Mouse (Mus musculus): ENCODE results near the gene Taf8.
"Not testable (repeated sequence)": the region's sequence is repeated elsewhere in the genome, so short reads cannot be mapped to it uniquely, and the experiment has no call there.

Taf8 gene

GRCm38 (mm10) chr17:47518205-47518604 is 16.1 kb upstream of the Taf8 start:
- DNase-seq (ENCODE audit: low read depth in 1 of 2, low spot score in 2 of 2), result no peak

DNA sequence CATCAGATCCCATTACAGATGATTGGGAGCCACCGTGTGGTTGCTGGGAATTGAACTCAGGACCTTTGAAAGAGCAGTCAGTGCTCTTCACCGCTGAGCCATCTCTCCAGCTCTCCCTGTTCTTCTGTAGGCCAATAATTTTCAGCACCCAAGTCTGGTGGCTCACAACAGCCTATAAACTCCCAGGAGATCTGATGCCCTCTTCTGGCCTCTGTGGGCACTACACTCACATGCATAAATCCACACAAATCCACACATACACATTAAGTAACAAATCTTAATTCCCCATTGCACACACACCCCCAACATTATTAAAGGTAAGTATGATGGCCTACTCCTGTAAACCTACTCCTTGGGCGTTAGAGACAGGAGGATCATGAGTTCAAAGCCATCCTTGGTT is 14.1 kb upstream of the Taf8 start:
- no peak for DNase-seq (ENCODE audit: low read depth in 1 of 2, low spot score in 2 of 2)

DNA sequence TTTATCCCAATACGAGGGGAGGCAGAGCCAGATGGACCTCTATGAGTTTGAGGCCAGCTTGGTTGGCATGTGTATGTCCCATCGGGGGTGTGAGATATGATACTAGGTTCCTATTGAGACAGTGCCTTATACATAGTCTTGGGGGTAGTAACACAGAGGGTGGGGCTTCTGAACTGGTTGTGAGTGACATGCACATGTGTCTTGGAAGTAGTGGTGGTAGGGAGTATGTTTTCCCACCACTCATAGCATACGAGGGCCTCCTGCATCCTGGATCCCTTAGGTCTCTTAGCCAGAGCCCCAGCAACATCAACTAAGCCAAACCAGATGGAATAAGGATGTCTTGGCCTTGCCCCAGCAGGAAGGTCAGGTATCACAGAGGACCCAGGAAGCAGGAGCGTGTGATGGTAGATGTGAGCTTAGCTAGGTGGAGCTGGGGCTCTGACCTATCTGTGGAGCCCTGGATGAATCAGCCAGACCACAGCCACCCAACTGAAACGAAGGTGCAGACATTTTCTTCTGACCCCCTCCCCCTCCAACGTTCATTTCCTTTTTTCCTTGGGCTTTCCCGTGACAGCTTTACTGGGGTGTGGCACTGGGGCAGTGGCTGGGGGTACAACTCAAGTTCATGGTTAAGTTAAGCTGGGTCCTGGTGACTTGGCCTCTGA is 13.2 kb upstream of the Taf8 start:
- no peak for DNase-seq (ENCODE audit: low read depth in 1 of 2, low spot score in 2 of 2)

GRCm38 (mm10) chr17:47512956-47513775 is 11.1 kb upstream of the Taf8 start:
- DNase-seq (ENCODE audit: low read depth in 1 of 2, low spot score in 2 of 2), result no peak

DNA sequence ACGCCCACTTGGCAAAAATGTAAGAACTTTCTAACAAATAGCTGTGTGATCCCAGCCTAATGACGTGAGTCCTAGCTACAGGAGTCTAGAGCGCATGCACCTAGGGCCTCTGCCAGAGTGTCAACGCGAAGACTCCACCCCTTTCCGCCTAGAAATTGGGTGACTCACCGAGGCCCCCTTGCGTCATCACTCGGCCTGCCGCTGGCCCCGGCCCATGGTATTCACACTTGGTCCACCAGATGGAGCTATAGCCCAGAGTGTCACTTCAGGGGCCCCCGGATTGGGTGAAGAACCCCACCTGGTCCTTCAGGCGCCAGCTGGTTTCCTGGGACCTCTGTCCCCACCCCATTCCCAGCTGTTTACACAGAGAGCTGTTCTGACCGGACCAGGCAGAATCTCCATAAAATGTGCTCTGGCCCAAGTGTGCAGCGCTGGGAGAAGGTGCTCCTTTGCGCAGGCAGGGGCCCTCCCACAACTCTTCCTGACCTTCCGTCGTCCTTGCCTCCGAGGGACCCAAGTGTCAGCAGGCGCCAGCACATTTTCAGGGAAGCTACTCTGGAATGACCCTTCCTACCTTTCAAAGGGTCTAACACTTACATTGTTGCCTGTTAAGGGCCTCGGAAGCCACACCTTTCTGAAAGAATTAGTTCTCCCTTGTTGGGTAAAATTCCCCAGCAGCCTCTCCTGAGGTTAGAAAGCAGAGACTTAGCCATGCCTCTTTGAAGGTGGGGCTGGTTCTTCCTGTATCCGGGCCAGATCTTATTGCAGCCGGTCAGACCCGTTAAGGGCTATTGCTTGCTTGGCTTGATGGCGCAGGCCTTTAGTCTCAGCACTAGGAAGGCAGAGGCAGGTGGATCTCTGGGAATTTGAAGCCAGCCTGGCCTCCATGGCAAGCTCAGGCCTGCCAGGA is 9.3 kb upstream of the Taf8 start:
- DNase-seq (ENCODE audit: low read depth in 1 of 2, low spot score in 2 of 2), result peak; percentile 95 to 99

GRCm38 (mm10) chr17:47509031-47509705 is 7.1 kb upstream of the Taf8 start:
- no peak for DNase-seq (ENCODE audit: low read depth in 1 of 2, low spot score in 2 of 2)

GRCm38 (mm10) chr17:47508012-47508608 is 6.0 kb upstream of the Taf8 start:
- peak; percentile 94 to 95 for DNase-seq (ENCODE audit: low read depth in 1 of 2, low spot score in 2 of 2)

DNA sequence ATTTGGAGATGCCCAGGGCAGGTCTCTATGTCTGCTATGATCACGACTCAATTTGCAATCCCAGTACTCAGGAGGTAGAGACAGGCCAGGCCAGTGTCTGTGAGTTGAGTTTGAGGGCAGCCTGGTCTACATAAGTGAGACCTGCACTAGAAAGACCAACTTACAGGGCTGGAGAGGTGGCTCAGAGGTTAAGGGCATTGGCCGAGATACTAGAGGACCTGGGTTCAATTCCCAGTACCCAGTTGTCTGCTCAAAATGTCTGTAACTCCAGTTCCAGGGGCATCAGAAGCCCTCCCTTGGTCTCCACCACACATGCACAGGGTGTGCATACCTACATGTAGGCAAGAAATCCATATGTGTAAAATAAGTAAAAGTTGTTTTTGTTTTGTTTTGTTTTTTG is 5.4 kb upstream of the Taf8 start:
- DNase-seq (ENCODE audit: low read depth in 1 of 2, low spot score in 2 of 2), result no peak

GRCm38 (mm10) chr17:47506697-47507096 is 4.6 kb upstream of the Taf8 start:
- DNase-seq (ENCODE audit: low read depth in 1 of 2, low spot score in 2 of 2), result no peak

DNA sequence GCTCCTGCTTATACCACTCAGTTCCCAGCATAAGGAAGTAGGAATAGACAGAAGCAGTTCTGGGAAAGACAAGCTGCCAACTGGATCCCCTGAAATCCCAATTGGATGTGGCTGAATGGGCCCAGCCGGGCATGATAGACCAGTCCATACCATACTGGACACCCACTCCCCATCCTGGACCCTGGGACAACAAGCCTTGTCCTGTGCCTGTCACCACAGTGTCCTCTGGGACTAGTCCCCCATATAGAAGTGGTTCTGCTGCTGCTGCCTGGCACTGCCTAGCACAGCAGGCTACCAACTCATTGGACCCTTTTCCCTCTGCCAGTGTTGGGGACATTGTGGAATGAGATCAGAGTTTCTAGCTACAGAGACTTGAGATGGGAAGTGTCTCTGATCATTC is 4.0 kb upstream of the Taf8 start:
- DNase-seq (ENCODE audit: low read depth in 1 of 2, low spot score in 2 of 2), result no peak

DNA sequence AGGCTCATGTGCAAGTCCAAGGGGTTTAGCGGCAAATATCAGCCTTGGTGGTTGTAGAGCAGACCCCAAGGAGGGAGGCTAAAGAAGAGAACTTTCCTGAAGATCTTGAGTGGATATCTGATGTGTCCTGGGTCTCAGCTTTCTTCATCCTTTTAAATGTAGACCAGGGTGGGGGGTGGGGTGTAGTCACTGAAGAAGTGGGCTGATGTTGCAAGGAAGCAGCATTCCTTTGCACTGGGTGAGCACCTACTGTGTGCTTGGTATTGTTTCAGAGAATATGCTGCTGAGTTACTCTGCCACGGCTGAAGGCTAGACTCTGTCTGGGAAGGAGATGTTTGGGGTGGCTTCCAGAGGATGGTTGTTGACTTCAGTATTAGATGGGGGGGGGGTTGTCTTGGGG is 3.5 kb upstream of the Taf8 start:
- no peak for DNase-seq (ENCODE audit: low read depth in 1 of 2, low spot score in 2 of 2)

DNA sequence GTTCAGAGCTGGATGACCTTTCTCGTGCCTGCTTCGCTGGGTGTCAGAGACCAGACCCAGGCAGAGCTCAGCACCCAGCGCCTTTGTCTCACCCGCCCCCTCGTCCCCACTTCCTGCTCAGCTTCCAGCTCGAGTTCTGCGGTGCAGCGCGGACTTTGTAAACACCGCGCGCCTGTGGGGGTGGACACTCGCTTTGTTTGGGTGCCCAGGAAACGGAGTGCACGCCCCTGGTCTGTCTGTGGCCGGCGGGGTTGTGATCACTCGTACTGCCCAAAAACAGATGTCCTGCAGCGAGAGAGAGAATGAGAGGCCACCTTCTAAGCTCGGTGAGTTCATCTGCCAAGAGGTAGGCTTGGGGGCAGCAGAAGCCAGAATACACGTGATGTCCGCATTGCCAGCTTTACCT is 2.9 kb upstream of the Taf8 start, which contains the start of gene Ccnd3:
TSS of gene Ccnd3 (plus strand) at position 111 of the 406 bp plus-strand sequence.
- peak; percentile 36 to 63 for DNase-seq (ENCODE audit: low read depth in 1 of 2, low spot score in 2 of 2)

DNA sequence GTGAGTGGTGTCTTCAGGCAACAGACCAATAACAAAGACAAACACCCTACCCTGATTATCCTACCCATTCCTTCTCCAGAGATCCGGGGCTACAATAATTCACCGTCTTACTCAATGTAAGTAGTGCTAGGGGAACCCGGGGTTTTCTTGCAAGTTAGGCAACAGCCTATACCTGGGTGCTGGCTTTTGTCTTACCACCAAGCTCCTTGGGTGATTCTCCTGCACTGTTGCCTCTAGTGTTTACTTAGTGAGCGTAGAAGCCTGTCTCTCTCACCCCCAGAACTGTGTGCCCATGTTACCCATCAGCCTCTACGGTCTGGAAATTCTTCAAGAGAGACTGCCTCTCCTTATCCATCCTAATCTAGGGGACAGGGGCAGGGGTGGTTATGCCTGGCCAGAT is 2.1 kb upstream of the Taf8 start:
- no peak for DNase-seq (ENCODE audit: low read depth in 1 of 2, low spot score in 2 of 2)

- no peak for DNase-seq (ENCODE audit: low read depth in 1 of 2, low spot score in 2 of 2)
These were observed 1.6 kb upstream of the Taf8 start for GRCm38 (mm10) chr17:47503689-47504088.

GRCm38 (mm10) chr17:47502707-47503045 is 584 bp upstream of the Taf8 start:
- DNase-seq (ENCODE audit: low read depth in 1 of 2, low spot score in 2 of 2), result not testable (repeated sequence)

DNA sequence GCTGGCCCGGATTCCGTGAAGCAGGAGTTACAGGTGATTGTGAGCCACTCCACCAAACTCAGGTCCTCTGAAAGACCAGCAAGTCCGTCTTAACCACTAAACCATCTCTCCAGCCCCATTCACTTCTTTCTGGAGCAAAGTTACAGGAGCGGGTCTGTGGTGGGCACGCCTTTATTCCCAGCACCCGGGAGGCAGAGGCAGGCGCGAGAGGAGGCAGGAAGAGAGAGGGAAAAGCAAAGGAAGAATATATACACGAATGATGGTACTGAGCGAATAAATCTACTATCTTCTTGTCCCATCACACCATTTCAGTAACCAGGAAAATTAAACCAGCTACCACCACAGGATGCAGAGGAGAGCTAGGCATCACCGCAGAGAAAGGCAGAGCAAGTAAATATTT is 561 bp downstream of the Taf8 start:
- DNase-seq (ENCODE audit: low read depth in 1 of 2, low spot score in 2 of 2), result no peak

DNA sequence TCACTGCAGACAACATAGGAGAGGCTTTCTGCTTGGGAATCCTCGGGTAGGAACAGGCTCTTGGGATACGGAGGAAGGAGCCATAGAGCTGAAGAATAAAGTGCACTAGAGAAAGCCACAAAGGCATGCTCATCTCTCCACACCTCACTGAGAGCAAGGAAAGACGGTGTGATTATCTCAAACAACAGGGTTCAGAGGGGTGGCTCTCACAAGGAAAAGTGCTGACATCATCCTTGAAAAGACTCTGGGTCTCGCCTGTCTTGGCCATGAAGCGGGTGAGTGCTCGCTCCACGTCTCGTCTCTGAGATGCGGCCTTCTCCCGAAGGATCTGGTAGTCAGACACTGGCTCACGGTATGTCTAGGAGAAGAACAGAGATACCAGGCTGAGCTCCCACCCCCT is 8.0 kb downstream of the Taf8 start:
- DNase-seq (ENCODE audit: low read depth in 1 of 2, low spot score in 2 of 2), result no peak

- no peak for DNase-seq (ENCODE audit: low read depth in 1 of 2, low spot score in 2 of 2)
These were observed 8.4 kb downstream of the Taf8 start for GRCm38 (mm10) chr17:47493653-47494052.

- DNase-seq (ENCODE audit: low read depth in 1 of 2, low spot score in 2 of 2), result no peak
These were observed 9.4 kb downstream of the Taf8 start for GRCm38 (mm10) chr17:47492731-47493130.

- DNase-seq (ENCODE audit: low read depth in 1 of 2, low spot score in 2 of 2), result no peak
These were observed 11.3 kb downstream of the Taf8 start for GRCm38 (mm10) chr17:47490791-47491190.

- DNase-seq (ENCODE audit: low read depth in 1 of 2, low spot score in 2 of 2), result no peak
These were observed 16.3 kb downstream of the Taf8 start for GRCm38 (mm10) chr17:47485791-47486190.

Data from monocyte, adult 2 months (primary cell).